Mouse (Mus musculus) heart, embryonic 15.5 days (tissue): ENCODE data around the gene Slc35e1. TPM values are rescaled to one million over a fixed set of nuclear protein-coding genes. Genes with fewer than 3 reads are reported as not detected.

ENCODE experiments used
- ATAC-seq: fragments of 200-750 bp; cut with Nextera tagmentation; replicated peaks from 2 replicates; pipeline ENCODE4 v1.8.0; 2017; ENCODE audit warnings: low read depth, moderate TSS enrichment; ENCODE audit not compliant: insufficient number of reproducible peaks, insufficient read depth, low FRiP score
- H3K27ac ChIP-seq: fragments of 300-500 bp; sonication (generic); 2 replicates; pipeline ENCODE4 v1.5.1; 2015; ENCODE audit warnings: mild to moderate bottlenecking, inconsistent platforms
- H3K27me3 ChIP-seq: fragments of 300-500 bp; sonication (generic); 2 replicates; pipeline ENCODE4 v1.6.1; 2015; ENCODE audit warnings: inconsistent platforms
- H3K36me3 ChIP-seq: fragments of 300-500 bp; sonication (generic); 2 replicates; pipeline ENCODE4 v1.6.1; 2015; ENCODE audit warnings: mild to moderate bottlenecking, inconsistent platforms
- H3K4me1 ChIP-seq: fragments of 300-500 bp; sonication (generic); replicated peaks from 2 replicates; pipeline ENCODE4 v1.6.1; 2015; ENCODE audit warnings: inconsistent platforms
- H3K4me2 ChIP-seq: fragments of 300-500 bp; sonication (generic); 2 replicates; pipeline ENCODE4 v1.6.1; 2015; ENCODE audit warnings: inconsistent platforms, mild to moderate bottlenecking, moderate library complexity
- H3K4me3 ChIP-seq: fragments of 300-500 bp; sonication (generic); 2 replicates; pipeline ENCODE4 v1.5.1; 2015; ENCODE audit warnings: mild to moderate bottlenecking, inconsistent platforms
- H3K9ac ChIP-seq: fragments of 300-500 bp; sonication (generic); 2 replicates; pipeline ENCODE4 v1.6.1; 2015; ENCODE audit warnings: mild to moderate bottlenecking, inconsistent platforms
- H3K9me3 ChIP-seq: fragments of 300-500 bp; sonication (generic); replicated peaks from 2 replicates; pipeline ENCODE4 v1.6.1; 2016; ENCODE audit warnings: inconsistent platforms
- WGBS: fragments of 180-500 bp; shearing (Covaris S2); methylation state at CpG from one replicate; pipeline ENCODE4 v1.1.7; 2015; ENCODE audit warnings: mixed read lengths; 5-methylcytosine and 5-hydroxymethylcytosine counted together
- polyA plus RNA-seq: library from polyadenylated mRNA; unstranded; fragments of >200 nt; fragmentation: Nextera tagmentation; extraction: Ambion mirVana; gene quantifications from 2 replicates; pipeline ENCODE4 v1.2.1, GENCODE M21; 2015

Gene Slc35e1
- polyA plus RNA-seq, 1 experiment from 2014 or later = 12.7 TPM

- Histone ChIP-seq H3K27me3 (no peaks in the 10 kb centered on the region), H3K4me2 (peak within 1 kb of the TSS; percentile 97), H3K36me3 (peaks cover 30% of the 10 kb centered on the region), H3K9me3 (no peaks in the 10 kb centered on the region), H3K27ac (peak within 1 kb of the TSS; percentile 92), H3K4me1 (peaks cover 23% of the 10 kb centered on the region), H3K4me3 (peak within 1 kb of the TSS; percentile 84), H3K9ac (peak within 1 kb of the TSS; percentile 84)
- WGBS = under 1% methylated on average over 80 of the region's 80 CpGs
- ATAC-seq = peak; percentile 95
These were observed 17.4 kb downstream of the Slc35e1 start, which contains the start of gene Cherp for GRCm38 (mm10) chr8:72474826-72475546. TSS of gene Cherp (minus strand) at chr8:72475226.

- Histone ChIP-seq H3K9me3 (no peaks in the 10 kb centered on the region), H3K4me1 (peaks cover 15% of the 10 kb centered on the region), H3K27ac (no peak overlapping the region), H3K9ac (no peak overlapping the region), H3K27me3 (no peaks in the 10 kb centered on the region), H3K36me3 (peaks cover 72% of the 10 kb centered on the region), H3K4me2 (no peak overlapping the region), H3K4me3 (no peak overlapping the region)
- ATAC-seq = no peak
- WGBS = 94% methylated on average over 7 of the region's 7 CpGs
These were observed 21.7 kb downstream of the Slc35e1 start for GRCm38 (mm10) chr8:72470684-72471083.

GRCm38 (mm10) chr8:72469984-72470383 lies 22.4 kb downstream of the Slc35e1 start:
- no peaks in the 10 kb centered on the region for H3K27me3 ChIP-seq
- H3K36me3 ChIP-seq = peaks cover 79% of the 10 kb centered on the region
- ATAC-seq = no peak
- no peak overlapping the region for H3K9ac ChIP-seq
- no peak overlapping the region for H3K27ac ChIP-seq
- no peak overlapping the region for H3K4me3 ChIP-seq
- 88% methylated on average over 8 of the region's 8 CpGs for WGBS
- no peak overlapping the region for H3K4me2 ChIP-seq
- H3K4me1 ChIP-seq = peaks cover 14% of the 10 kb centered on the region
- H3K9me3 ChIP-seq = no peaks in the 10 kb centered on the region

GRCm38 (mm10) chr8:72469243-72469642 lies 23.2 kb downstream of the Slc35e1 start:
- peaks cover 87% of the 10 kb centered on the region for H3K36me3 ChIP-seq
- 83% methylated on average over 2 of the region's 2 CpGs for WGBS
- no peak overlapping the region for H3K9ac ChIP-seq
- ATAC-seq = no peak
- no peaks in the 10 kb centered on the region for H3K27me3 ChIP-seq
- H3K4me1 ChIP-seq = peaks cover 12% of the 10 kb centered on the region
- H3K9me3 ChIP-seq = no peaks in the 10 kb centered on the region
- H3K27ac ChIP-seq = no peak overlapping the region
- no peak overlapping the region for H3K4me3 ChIP-seq
- H3K4me2 ChIP-seq = no peak overlapping the region

- Histone ChIP-seq H3K27me3 (no peaks in the 10 kb centered on the region), H3K4me1 (no peaks in the 10 kb centered on the region), H3K9ac (no peak overlapping the region), H3K4me2 (no peak overlapping the region), H3K4me3 (no peak overlapping the region), H3K36me3 (peaks cover 99% of the 10 kb centered on the region), H3K27ac (no peak overlapping the region), H3K9me3 (no peaks in the 10 kb centered on the region)
- ATAC-seq = no peak
- WGBS = 93% methylated on average over 10 of the region's 10 CpGs
These were observed 28.2 kb downstream of the Slc35e1 start for GRCm38 (mm10) chr8:72464211-72464610.

GRCm38 (mm10) chr8:72459881-72460533 lies 32.4 kb downstream of the Slc35e1 start:
- Histone ChIP-seq H3K4me2 (no peak overlapping the region), H3K9me3 (no peaks in the 10 kb centered on the region), H3K4me3 (no peak overlapping the region), H3K4me1 (no peaks in the 10 kb centered on the region), H3K27me3 (no peaks in the 10 kb centered on the region), H3K9ac (no peak overlapping the region), H3K27ac (no peak overlapping the region), H3K36me3 (peaks cover 67% of the 10 kb centered on the region)
- WGBS = 92% methylated on average over 4 of the region's 4 CpGs
- no peak for ATAC-seq

- Histone ChIP-seq H3K36me3 (peaks cover 60% of the 10 kb centered on the region), H3K4me1 (no peaks in the 10 kb centered on the region), H3K27me3 (no peaks in the 10 kb centered on the region), H3K4me2 (no peak overlapping the region), H3K9me3 (no peaks in the 10 kb centered on the region), H3K4me3 (no peak overlapping the region), H3K27ac (no peak overlapping the region), H3K9ac (no peak overlapping the region)
- 82% methylated on average over 6 of the region's 6 CpGs for WGBS
- ATAC-seq = no peak
These were observed 34.0 kb downstream of the Slc35e1 start for GRCm38 (mm10) chr8:72458457-72458856.

- Histone ChIP-seq H3K4me2 (no peak overlapping the region), H3K9ac (no peak overlapping the region), H3K27me3 (no peaks in the 10 kb centered on the region), H3K9me3 (no peaks in the 10 kb centered on the region), H3K4me1 (no peaks in the 10 kb centered on the region), H3K27ac (no peak overlapping the region), H3K36me3 (peaks cover 60% of the 10 kb centered on the region), H3K4me3 (no peak overlapping the region)
- WGBS = 87% methylated on average over 3 of the region's 3 CpGs
- no peak for ATAC-seq
These were observed 34.6 kb downstream of the Slc35e1 start for GRCm38 (mm10) chr8:72457806-72458205.

- 60% methylated on average over 4 of the region's 4 CpGs for WGBS
- Histone ChIP-seq H3K36me3 (peaks cover 47% of the 10 kb centered on the region), H3K9me3 (no peaks in the 10 kb centered on the region), H3K4me3 (no peak overlapping the region), H3K4me1 (no peaks in the 10 kb centered on the region), H3K9ac (no peak overlapping the region), H3K27me3 (no peaks in the 10 kb centered on the region), H3K4me2 (no peak overlapping the region), H3K27ac (no peak overlapping the region)
- ATAC-seq = no peak
These were observed 37.1 kb downstream of the Slc35e1 start for GRCm38 (mm10) chr8:72455317-72455716.

GRCm38 (mm10) chr8:72453904-72454303 lies 38.5 kb downstream of the Slc35e1 start:
- 97% methylated on average over 2 of the region's 2 CpGs for WGBS
- H3K27me3 ChIP-seq = no peaks in the 10 kb centered on the region
- H3K27ac ChIP-seq = no peak overlapping the region
- no peak overlapping the region for H3K4me3 ChIP-seq
- H3K36me3 ChIP-seq = peaks cover 49% of the 10 kb centered on the region
- no peak overlapping the region for H3K4me2 ChIP-seq
- H3K9ac ChIP-seq = no peak overlapping the region
- H3K4me1 ChIP-seq = no peaks in the 10 kb centered on the region
- ATAC-seq = no peak
- no peaks in the 10 kb centered on the region for H3K9me3 ChIP-seq

GRCm38 (mm10) chr8:72451516-72451915 lies 40.9 kb downstream of the Slc35e1 start:
- no peaks in the 10 kb centered on the region for H3K9me3 ChIP-seq
- H3K4me3 ChIP-seq = no peak overlapping the region
- H3K36me3 ChIP-seq = peaks cover 41% of the 10 kb centered on the region
- H3K4me1 ChIP-seq = no peaks in the 10 kb centered on the region
- H3K9ac ChIP-seq = no peak overlapping the region
- WGBS = 66% methylated on average over 8 of the region's 8 CpGs
- no peak overlapping the region for H3K27ac ChIP-seq
- no peaks in the 10 kb centered on the region for H3K27me3 ChIP-seq
- no peak for ATAC-seq
- H3K4me2 ChIP-seq = no peak overlapping the region

GRCm38 (mm10) chr8:72445071-72445470 lies 47.3 kb downstream of the Slc35e1 start:
- Histone ChIP-seq H3K27me3 (no peaks in the 10 kb centered on the region), H3K27ac (no peak overlapping the region), H3K4me2 (no peak overlapping the region), H3K36me3 (peaks cover 12% of the 10 kb centered on the region), H3K9me3 (no peaks in the 10 kb centered on the region), H3K4me1 (peaks cover 4% of the 10 kb centered on the region; the same call in 1 of the 2 replicates), H3K4me3 (no peak overlapping the region), H3K9ac (no peak overlapping the region)
- WGBS = 90% methylated on average over 6 of the region's 6 CpGs
- ATAC-seq = no peak
